Mouse (Mus musculus) ES-E14 (cell line): Measurements from ENCODE around the gene Ankfn1. TPM values are rescaled to one million over a fixed set of nuclear protein-coding genes. Genes with fewer than 3 reads are reported as not detected.

ENCODE experiments used
- DNase-seq: peaks from one replicate; pipeline ENCODE4 v3.0.0-alpha.2; 2013; ENCODE audit warnings: low read depth, low spot score
- H3K27ac ChIP-seq: 2 replicates; pipeline ENCODE4 v1.5.1; 2012; ENCODE audit warnings: low read depth, mild to moderate bottlenecking, low read length, moderate library complexity, mixed read lengths; ENCODE audit not compliant: poor library complexity, insufficient read depth, severe bottlenecking
- H3K36me3 ChIP-seq: 2 replicates; pipeline ENCODE4 v1.6.1; 2012; ENCODE audit warnings: mild to moderate bottlenecking, low read length, moderate library complexity, mixed read lengths; ENCODE audit not compliant: control insufficient read depth, poor library complexity, insufficient read depth, severe bottlenecking
- H3K4me1 ChIP-seq, 2 experiments: fragments of 150-350 bp in 1 of 2; sonication (generic) in 1 of 2; 2 replicates each; pipeline ENCODE4 v1.6.1; 2012; ENCODE audit warnings: low read length in 2 of 2, mild to moderate bottlenecking in 1 of 2, mixed read lengths in 1 of 2; ENCODE audit not compliant: control insufficient read depth in 2 of 2, insufficient read depth in 2 of 2, poor library complexity in 1 of 2
- H3K4me3 ChIP-seq, 2 experiments: fragments of 150-350 bp in 1 of 2; sonication (generic) in 1 of 2; 2 replicates each; pipeline ENCODE4 v1.5.1; 2012; ENCODE audit warnings: low read length in 2 of 2, low read depth in 1 of 2, mild to moderate bottlenecking in 1 of 2, mixed read lengths in 1 of 2; ENCODE audit not compliant: insufficient read depth in 1 of 2, poor library complexity in 1 of 2, severe bottlenecking in 1 of 2
- H3K9ac ChIP-seq: 2 replicates; pipeline ENCODE4 v1.6.1; 2012; ENCODE audit warnings: low read depth, mild to moderate bottlenecking, low read length, mixed read lengths; ENCODE audit not compliant: poor library complexity, insufficient read depth, severe bottlenecking
- H3K9me3 ChIP-seq: fragments of 150-350 bp; sonication (generic); 2 replicates; pipeline ENCODE4 v1.6.1; 2012; ENCODE audit warnings: low read depth, mild to moderate bottlenecking, low read length; ENCODE audit not compliant: control insufficient read depth, insufficient read depth
- CHD2 ChIP-seq: IDR thresholded peaks from 2 replicates; pipeline ENCODE4 v1.6.1; 2014; ENCODE audit warnings: mild to moderate bottlenecking, low read depth, low read length, inconsistent platforms
- HCFC1 ChIP-seq: IDR thresholded peaks from 2 replicates; pipeline ENCODE4 v1.6.1; 2012; ENCODE audit warnings: low read length, inconsistent platforms, borderline replicate concordance; ENCODE audit not compliant: insufficient read depth
- MAFK ChIP-seq: IDR thresholded peaks from 2 replicates; pipeline ENCODE4 v1.6.1; 2014; ENCODE audit warnings: mild to moderate bottlenecking, low read depth, low read length, inconsistent platforms; ENCODE audit not compliant: insufficient read depth
- ZC3H11A ChIP-seq: IDR thresholded peaks from 2 replicates; pipeline ENCODE4 v1.6.1; 2012; ENCODE audit warnings: low read depth, mild to moderate bottlenecking, inconsistent platforms, low read length, borderline replicate concordance
- ZNF384 ChIP-seq: IDR thresholded peaks from 2 replicates; pipeline ENCODE4 v1.6.1; 2012; ENCODE audit warnings: low read depth, low read length, inconsistent platforms
- in situ Hi-C, 2 experiments: fragments of 600-800 bp; cut with MboI; formaldehyde crosslinking; loops; one replicate each; pipeline ENCODE4 v1.15.1; 2025; ENCODE audit warnings: low sequenced_read_pairs in 2 of 2, inconsistent platforms in 1 of 2; ENCODE audit not compliant: unreplicated experiment in 2 of 2
- total RNA-seq: library from RNA; depleted of rRNA; stranded (reverse); fragments of 300-350 nt; gene quantifications from 2 replicates; pipeline ENCODE4 v1.2.3, GENCODE M21; 2012

Ankfn1 gene
- total RNA-seq, 1 experiment = not detected

- Histone ChIP-seq H3K9ac (no peak overlapping the region), H3K4me3 (no peak overlapping the region), H3K4me1 (no peaks in the 10 kb centered on the region), H3K27ac (no peak overlapping the region), H3K9me3 (no peaks in the 10 kb centered on the region), H3K36me3 (no peaks in the 10 kb centered on the region)
- no peak for TF ChIP-seq ZC3H11A
- no peak for TF ChIP-seq CHD2
- in situ Hi-C loops = no loop called here
- no peak for DNase-seq
These were observed 262.0 kb downstream of the Ankfn1 start for GRCm38 (mm10) chr11:89515501-89515901.

- no peaks in the 10 kb centered on the region for H3K36me3 ChIP-seq
- H3K27ac ChIP-seq = no peak overlapping the region
- no peak for TF ChIP-seq MAFK
- no peak overlapping the region for H3K4me3 ChIP-seq
- no peak overlapping the region for H3K9ac ChIP-seq
- in situ Hi-C loops = no loop called here
- H3K4me1 ChIP-seq = no peaks in the 10 kb centered on the region
- H3K9me3 ChIP-seq = no peaks in the 10 kb centered on the region
- no peak for DNase-seq
These were observed 268.7 kb downstream of the Ankfn1 start for GRCm38 (mm10) chr11:89508675-89509324.

- no peak overlapping the region for H3K9ac ChIP-seq
- H3K27ac ChIP-seq = no peak overlapping the region
- H3K36me3 ChIP-seq = no peaks in the 10 kb centered on the region
- TF ChIP-seq CHD2 (no peak), MAFK (no peak), ZNF384 (no peak), ZC3H11A (no peak), HCFC1 (no peak)
- H3K9me3 ChIP-seq = no peaks in the 10 kb centered on the region
- in situ Hi-C loops = no loop called here
- no peaks in the 10 kb centered on the region for H3K4me1 ChIP-seq
- DNase-seq = no peak
- H3K4me3 ChIP-seq = no peak overlapping the region
These were observed 270.7 kb downstream of the Ankfn1 start for GRCm38 (mm10) chr11:89506595-89507245.

DNA sequence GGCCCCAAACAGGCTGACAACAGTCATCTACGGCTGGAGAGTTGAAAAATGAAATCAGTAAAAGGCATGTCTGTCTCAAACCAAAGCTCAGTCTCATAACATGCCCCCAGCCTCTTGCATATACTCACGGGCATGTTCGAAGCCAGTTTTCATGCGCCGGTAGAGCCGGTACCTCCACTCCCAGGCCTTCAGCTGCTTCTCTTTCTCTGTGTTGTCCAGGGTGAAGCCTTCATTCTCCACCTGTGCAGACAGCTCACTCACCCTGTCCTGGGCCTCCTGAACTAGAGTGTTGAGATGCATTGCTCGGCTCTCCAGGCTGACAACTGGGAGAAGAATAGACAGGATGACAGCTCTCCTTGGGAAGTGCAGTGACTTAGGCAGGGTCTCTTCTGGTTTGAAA is 272.4 kb downstream of the Ankfn1 start:
- Histone ChIP-seq H3K4me1 (no peaks in the 10 kb centered on the region), H3K4me3 (no peak overlapping the region), H3K9me3 (no peaks in the 10 kb centered on the region), H3K27ac (no peak overlapping the region), H3K36me3 (no peaks in the 10 kb centered on the region), H3K9ac (no peak overlapping the region)
- TF ChIP-seq CHD2 (no peak), ZNF384 (no peak), MAFK (no peak), HCFC1 (no peak), ZC3H11A (no peak)
- no peak for DNase-seq
- in situ Hi-C loops = no loop called here

- Histone ChIP-seq H3K9me3 (no peaks in the 10 kb centered on the region), H3K4me1 (no peaks in the 10 kb centered on the region), H3K27ac (no peak overlapping the region), H3K9ac (no peak overlapping the region), H3K36me3 (no peaks in the 10 kb centered on the region), H3K4me3 (no peak overlapping the region)
- in situ Hi-C loops = no loop called here
- TF ChIP-seq HCFC1 = no peak
- TF ChIP-seq CHD2 = no peak
- TF ChIP-seq ZC3H11A = no peak
- no peak for TF ChIP-seq MAFK
- TF ChIP-seq ZNF384 = no peak
- no peak for DNase-seq
These were observed 275.7 kb downstream of the Ankfn1 start for GRCm38 (mm10) chr11:89501796-89502195.
